Mouse (Mus musculus) left cerebral cortex, postnatal 36 days (tissue): ENCODE data around the gene Zfp87. TPM values are rescaled to one million over a fixed set of nuclear protein-coding genes. Genes with fewer than 3 reads are reported as not detected.
A peak's percentile ranks its signal among the peaks of the same experiment; 100 is the strongest.

ENCODE experiments used
- DNase-seq, 2 experiments: peaks; one replicate each; pipeline ENCODE4 v3.0.0; 2021 to 2022; ENCODE audit warnings: low spot score in 2 of 2, mixed read lengths in 1 of 2
- intact Hi-C: fragments of 180-260 bp; cut with DNase I; formaldehyde crosslinking; loops from one replicate; pipeline ENCODE4 v1.15.1; 2025
- total RNA-seq, 2 experiments: library from RNA; stranded (reverse); gene quantifications; 2 replicates each; pipeline ENCODE4 v1.2.3; 2021

Gene Zfp87
- 10 to 100 TPM; 21.8 to 22.2 TPM for total RNA-seq

DNA sequence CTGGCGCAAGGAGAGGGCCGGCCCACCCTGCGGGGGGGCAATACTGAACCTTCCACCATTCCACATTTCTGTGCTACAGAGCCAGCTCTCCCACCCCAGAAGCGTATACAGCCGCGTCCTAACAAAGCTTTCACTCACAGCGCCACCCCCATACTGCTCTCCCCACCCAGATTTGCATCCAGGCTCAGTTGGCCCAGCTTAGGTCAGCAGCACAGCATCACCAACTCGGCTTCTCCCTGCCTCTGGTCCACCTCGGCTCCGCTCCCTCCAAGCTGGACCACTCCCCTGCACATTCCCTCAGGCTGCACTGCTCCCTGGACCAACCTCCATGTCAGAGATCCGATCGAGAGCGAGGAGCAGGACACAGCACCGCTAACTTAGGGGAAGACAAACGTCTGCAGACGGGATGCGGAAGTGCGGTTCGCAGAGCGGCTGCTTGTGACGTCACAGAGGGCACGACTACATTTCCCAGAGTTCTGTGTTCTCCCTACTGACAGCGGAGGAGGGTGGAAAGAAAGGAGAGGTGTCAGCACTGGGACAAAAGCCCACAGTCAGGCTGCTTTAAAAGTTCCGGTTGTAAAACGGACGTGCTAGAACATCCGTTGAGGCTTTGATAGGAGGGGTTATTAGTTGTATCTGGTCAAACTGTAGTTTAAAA, at the start of gene Zfp87, which contains the start of gene Gm26965:
TSS of gene Zfp87 (minus strand) at position 425 of the 658 bp plus-strand sequence.
TSS of gene Gm26965 (minus strand) at position 399 of the 658 bp plus-strand sequence.
- intact Hi-C loops: loop anchor here (2.0 kb wide), 1 partner anchor 27 kb away; the partner anchor contains the start of gene Zfp748
- DNase-seq: peak; percentile 92 to 95

DNA sequence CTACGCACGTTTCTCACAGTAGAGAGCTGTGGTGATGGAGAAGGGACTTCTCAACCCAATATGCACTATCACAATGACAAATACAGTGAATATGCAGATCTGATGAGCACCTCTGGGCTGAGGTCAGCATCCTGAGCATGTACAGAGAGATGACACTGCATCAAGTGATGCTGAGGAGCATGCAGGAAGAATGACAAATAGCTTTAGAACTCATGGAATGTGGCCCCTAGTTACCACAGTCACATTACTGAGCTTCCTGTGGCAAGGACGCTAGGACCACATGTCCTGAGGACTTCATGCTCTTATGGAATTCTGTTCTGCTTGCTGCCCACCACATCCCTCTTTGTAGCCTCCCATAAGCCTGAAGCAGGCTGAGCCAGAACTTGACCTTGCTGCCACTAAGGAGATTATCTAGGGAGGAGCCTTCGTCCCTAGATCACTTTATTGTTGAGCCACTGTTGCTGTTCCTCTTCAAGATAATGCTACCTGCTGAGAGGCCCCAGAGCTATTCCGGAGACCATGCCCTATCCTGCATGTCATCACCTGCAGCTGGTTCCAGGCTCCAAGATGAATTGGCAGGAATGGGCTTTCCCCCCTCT, 46.7 kb upstream of the Zfp87 start:
- DNase-seq: no peak

DNA sequence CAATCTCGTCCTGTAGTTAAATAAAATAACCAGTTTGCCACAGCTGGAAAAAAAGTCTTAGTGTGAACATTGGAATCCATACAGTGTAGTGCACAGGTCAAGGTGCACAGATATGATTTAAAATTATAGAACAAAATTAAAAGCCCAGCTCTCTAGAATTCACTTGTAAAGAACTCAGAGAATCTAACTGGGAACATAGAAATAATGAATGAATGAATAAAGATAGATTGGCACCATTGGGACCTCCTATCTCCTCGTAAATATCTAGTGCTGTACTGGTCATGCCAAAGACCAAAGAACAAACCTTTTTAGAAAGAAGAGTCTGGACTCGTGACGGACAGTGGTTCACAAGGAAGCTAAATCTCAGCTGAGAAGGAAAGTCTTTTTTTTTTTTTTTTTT, 27.8 kb upstream of the Zfp87 start, which contains the start of gene Zfp748:
TSS of gene Zfp748 (minus strand) at position 101 of the 400 bp plus-strand sequence.
- no peak for DNase-seq
- intact Hi-C loops: loop anchor here (2.0 to 5.0 kb wide), 2 partner anchors 27 to 84 kb away; partner anchors contain the start of genes Gm26965, Gm49345, Zfp729a and Zfp87

More for the DNA sequence above, 46.7 kb upstream of the Zfp87 start:
- intact Hi-C loops: no loop called here

DNA sequence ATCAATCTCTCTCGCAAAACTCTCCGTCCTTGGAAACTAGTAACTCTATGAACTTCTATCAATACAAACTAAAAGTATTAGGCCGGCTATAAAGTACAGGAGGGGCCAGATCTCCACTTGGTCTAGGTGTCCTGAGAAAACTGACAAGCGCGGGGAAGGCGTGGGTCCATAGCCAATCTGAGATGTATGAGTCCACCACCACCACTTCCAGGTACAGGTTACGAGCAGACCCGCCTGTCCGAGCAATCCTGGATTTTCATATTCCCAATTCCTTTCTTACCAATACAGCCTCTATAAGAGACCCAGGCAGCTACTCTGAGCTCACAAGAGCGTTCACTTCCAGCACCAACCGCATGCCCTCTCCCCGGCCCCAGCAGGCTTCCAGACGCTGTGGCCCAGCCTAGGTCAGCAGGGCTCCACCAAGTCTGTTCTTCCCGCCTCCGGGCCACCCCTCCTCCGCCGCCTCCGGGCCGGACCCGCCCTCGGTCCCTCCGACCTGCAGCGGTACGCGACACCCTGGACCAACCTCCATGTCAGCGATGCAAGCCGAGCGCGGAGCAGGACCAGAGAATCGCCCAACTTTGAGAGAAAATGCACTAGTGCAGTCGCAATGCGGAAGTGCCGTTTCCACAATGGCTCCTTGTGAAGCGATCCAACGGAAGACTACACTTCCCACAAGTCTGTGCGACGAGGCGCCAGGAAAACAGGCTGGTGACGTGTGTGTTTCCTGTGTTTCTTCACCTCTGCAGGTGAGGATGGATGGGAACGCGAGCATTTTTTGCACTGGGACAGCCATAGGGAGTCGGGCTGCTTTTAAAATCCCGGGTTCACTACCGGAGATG, 26.7 kb upstream of the Zfp87 start:
- intact Hi-C loops: loop anchor here (2.0 to 5.0 kb wide), 2 partner anchors 26 to 85 kb away; partner anchors contain the start of genes Gm26965, Gm49345, Zfp729a and Zfp87
- DNase-seq: peak; percentile 88 to 93

- no peak for DNase-seq
- intact Hi-C loops: no loop called here
Observed at GRCm38 (mm10) chr13:67545941-67546340, 20.0 kb upstream of the Zfp87 start.

DNA sequence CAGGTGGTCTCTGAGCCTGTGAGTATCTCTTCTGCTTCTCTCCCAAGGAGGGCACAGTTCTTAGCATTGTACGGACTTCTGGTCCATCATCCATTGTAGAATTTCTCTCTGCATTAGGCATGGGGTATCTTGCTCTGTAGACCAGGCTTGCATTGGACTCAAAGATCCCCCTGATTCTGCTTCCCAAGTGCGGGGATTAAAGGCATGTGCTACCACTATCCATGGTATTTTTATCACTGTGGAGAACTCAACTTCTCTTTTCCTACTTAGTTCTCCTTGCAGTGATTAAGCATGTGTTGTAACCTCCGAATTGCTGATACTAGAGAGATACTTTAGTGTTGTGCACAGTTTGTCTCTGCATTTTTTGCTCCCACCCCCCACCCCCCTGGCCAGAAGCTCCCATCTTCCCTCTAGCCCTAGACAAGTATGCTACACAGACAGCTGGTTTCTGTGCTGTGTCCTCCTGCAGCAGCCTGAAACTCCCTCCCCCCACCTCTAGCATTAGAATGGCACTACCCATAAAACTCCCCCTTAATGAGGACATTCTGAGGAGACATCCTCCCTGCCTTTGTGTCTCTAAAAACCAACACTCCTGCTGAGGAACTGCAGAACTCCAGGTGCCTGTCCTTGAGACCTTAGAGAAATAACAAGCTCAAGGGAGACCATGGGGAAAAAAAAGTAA, 1.2 kb upstream of the Zfp87 start:
- intact Hi-C loops: loop anchor here (2.0 kb wide), 1 partner anchor 26 kb away; the partner anchor contains the start of gene Zfp748
- DNase-seq: no peak

DNA sequence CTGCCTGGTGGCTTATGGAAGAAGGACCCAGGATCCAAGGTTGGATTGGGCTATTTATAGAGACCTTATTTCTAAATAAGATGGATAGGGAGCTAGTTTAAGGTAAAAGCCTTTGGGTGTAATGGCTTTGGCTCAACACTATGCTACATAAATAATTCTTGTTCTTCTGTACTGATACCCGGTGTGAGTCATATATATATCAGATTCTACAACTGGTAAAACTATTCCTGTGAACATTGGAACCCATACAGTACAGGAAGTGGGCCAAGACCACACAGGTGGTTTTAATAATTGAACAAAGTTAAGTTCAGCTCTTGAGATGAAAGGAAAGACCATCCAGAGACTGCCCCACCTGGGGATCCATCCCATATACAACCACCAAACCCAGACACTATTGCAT, 25.1 kb downstream of the Zfp87 start:
- no peak for DNase-seq
- intact Hi-C loops: no loop called here

GRCm38 (mm10) chr13:67500084-67500719, 25.8 kb downstream of the Zfp87 start, which contains the start of gene Zfp58:
Gene Zfp58, minus strand, starts transcription at chr13:67500555.
- peak; percentile 87 to 88 for DNase-seq

GRCm38 (mm10) chr13:67495631-67496030, 30.3 kb downstream of the Zfp87 start:
- intact Hi-C loops: no loop called here
- DNase-seq: no peak

More at GRCm38 (mm10) chr13:67500084-67500719, 25.8 kb downstream of the Zfp87 start, which contains the start of gene Zfp58:
- intact Hi-C loops: no loop called here

GRCm38 (mm10) chr13:67484424-67484811, 41.6 kb downstream of the Zfp87 start:
- intact Hi-C loops: loop anchor here (5.0 kb wide), 1 partner anchor 37 kb away; no protein-coding TSS in a partner anchor
- no peak for DNase-seq

GRCm38 (mm10) chr13:67483625-67484423, 42.2 kb downstream of the Zfp87 start, which contains the start of gene Zfp874b:
Gene Zfp874b, minus strand, starts transcription at chr13:67484258.
- intact Hi-C loops: loop anchor here (5.0 kb wide), 1 partner anchor 37 kb away; no protein-coding TSS in a partner anchor
- peak; percentile 88 to 90 for DNase-seq

DNA sequence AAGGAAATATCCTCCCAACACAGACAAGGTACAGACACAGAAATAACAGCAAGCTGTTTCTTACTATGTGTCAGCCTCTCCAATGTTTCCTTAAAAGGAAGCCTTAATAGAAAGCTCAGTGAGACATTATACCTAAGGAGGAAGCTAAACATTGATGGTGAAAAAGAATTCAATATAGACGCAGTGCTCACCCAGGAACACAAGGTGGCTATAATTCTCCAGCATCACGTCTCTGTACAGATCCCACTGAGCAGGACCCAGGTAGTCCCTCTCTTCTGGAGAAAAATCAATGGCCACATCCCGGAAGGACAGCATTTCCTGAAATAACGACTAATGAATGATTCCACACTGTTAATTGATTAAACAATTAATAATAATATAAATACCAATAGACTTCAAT, 44.4 kb downstream of the Zfp87 start:
- no peak for DNase-seq
- intact Hi-C loops: loop anchor here (5.0 kb wide), 1 partner anchor 34 kb away; no protein-coding TSS in a partner anchor

DNA sequence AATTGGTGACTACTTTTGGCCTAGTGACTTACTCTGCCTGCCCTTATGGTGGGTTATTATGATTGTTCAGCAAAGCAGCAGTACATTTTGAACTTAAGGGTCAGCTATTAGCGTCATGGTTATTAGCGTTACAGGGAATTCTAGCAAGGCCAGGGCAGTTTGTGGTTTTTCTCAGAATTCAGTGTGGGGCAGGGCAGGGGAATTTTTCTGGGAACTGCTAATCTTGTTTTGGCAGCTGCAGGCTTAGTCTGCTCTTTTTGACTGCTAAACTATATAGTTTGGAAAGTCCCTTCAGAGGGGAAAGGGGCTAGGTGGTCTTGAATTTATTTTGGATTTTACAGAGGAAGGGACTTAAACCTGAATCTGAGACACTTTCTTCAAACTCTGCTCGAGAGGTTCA, 56.7 kb downstream of the Zfp87 start:
- intact Hi-C loops: no loop called here
- DNase-seq: no peak

Other genes with a start within 250 kb of the Zfp87 start
- 10 to 100 TPM; 17.7 to 21.5 TPM for gene Zfp458, start 247.7 kb downstream of the Zfp87 start, total RNA-seq
- 1 to 10 TPM; 3.0 to 5.5 TPM for gene Zfp457, start 219.7 kb downstream of the Zfp87 start, total RNA-seq
- gene Zfp595, start 193.6 kb downstream of the Zfp87 start, total RNA-seq: 1 to 10 TPM; 2.0 to 3.8 TPM
- gene Gm28044, start 165.6 kb downstream of the Zfp87 start, total RNA-seq: not detected
- gene Zfp953, start 165.6 kb downstream of the Zfp87 start, total RNA-seq: under 1 TPM; 0.91 to 1.00 TPM
- under 1 TPM in 1 of 2 experiments, not detected in 1; 0.52 TPM for gene Gm28041, start 150.4 kb downstream of the Zfp87 start, total RNA-seq
- 1 to 10 TPM in 1 of 2 experiments, under 1 TPM in 1; 0.86 to 1.2 TPM for gene Zfp456, start 150.4 kb downstream of the Zfp87 start, total RNA-seq
- 1 to 10 TPM; 3.2 to 3.7 TPM for gene Zfp429, start 126.4 kb downstream of the Zfp87 start, total RNA-seq
- gene Zfp459, start 104.8 kb downstream of the Zfp87 start, total RNA-seq: 1 to 10 TPM; 6.0 to 6.5 TPM
- 10 to 100 TPM; 12.6 TPM for gene Zfp874a, start 74.6 kb downstream of the Zfp87 start, total RNA-seq
- 10 to 100 TPM; 15.5 to 17.5 TPM for gene Zfp874b, start 41.9 kb downstream of the Zfp87 start, total RNA-seq
- 1 to 10 TPM; 7.2 to 7.7 TPM for gene Zfp58, start 25.6 kb downstream of the Zfp87 start, total RNA-seq
- gene Gm26965, start within 50 bp of the Zfp87 start, total RNA-seq: 1 to 10 TPM in 1 of 2 experiments, not detected in 1; 1.8 TPM
- 10 to 100 TPM in 1 of 2 experiments, 1 to 10 TPM in 1; 8.8 to 10.6 TPM for gene Zfp748, start 27.7 kb upstream of the Zfp87 start, total RNA-seq
- 1 to 10 TPM; 7.6 to 9.7 TPM for gene Zfp729b, start 83.5 kb upstream of the Zfp87 start, total RNA-seq
- 1 to 10 TPM in 1 of 2 experiments, under 1 TPM in 1; 0.82 to 2.1 TPM for gene Gm49345, start 111.6 kb upstream of the Zfp87 start, total RNA-seq
- 1 to 10 TPM; 7.5 to 10.0 TPM for gene Zfp729a, start 111.6 kb upstream of the Zfp87 start, total RNA-seq
- gene Zfp738, start 160.9 kb upstream of the Zfp87 start, total RNA-seq: 10 to 100 TPM; 22.0 to 28.2 TPM
- 10 to 100 TPM; 10.9 to 14.9 TPM for gene Zfp65, start 203.0 kb upstream of the Zfp87 start, total RNA-seq
- gene Zfp85, start 229.1 kb upstream of the Zfp87 start, total RNA-seq: 1 to 10 TPM; 6.3 to 6.5 TPM